In the genomic region with DNA sequence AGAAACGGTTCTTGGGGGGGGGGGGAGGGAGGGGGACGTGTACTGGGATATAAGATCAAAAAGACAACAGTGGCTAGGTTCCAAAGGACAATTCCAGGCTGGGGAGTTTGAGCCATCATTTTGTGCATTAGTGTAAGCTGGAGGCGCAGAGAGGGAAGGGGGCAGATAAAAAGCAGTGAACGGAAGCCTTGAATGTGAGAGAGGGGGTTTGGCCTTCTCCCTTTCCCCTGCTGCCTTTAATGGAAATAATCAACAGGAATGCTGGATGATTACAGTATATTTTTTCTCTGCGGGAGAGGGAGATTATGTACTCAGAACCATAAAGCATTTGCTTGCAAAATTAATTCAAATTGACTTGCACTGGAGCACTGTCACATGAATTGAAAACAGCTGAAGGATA, we compare ENCODE assay signal across 20 mouse cellular contexts. TPM values are rescaled to one million over a fixed set of nuclear protein-coding genes. Genes with fewer than 3 reads are reported as not detected.
"Had no signal": no experiment of that assay in that cellular context is flagged by ENCODE, and none has a peak within 500 bp of the region (broad histone marks: within the 10 kb centered on the region; RNA-seq: fewer than 3 reads in every experiment).

No protein-coding gene starts in this region.

- H3K27ac ChIP-seq: kidney, postnatal 0 days; layer of hippocampus, adult 2 months; limb, embryonic 10.5 days; limb, embryonic 13.5 days; liver, embryonic 12.5 days; liver, embryonic 15.5 days; lung, embryonic 15.5 days; stomach, embryonic 15.5 days had no signal

- H3K36me3 ChIP-seq: limb, embryonic 10.5 days; limb, embryonic 13.5 days; liver, embryonic 12.5 days; liver, embryonic 15.5 days; lung, embryonic 15.5 days; stomach, embryonic 15.5 days had no signal

- DNase-seq: kidney, postnatal 25 days; layer of hippocampus, adult 9-11 months; liver; lung, adult 18-20 months; lung, postnatal 10 days; lung, postnatal 36 days; right cerebral cortex, postnatal 25 days; spleen, adult 18-20 months; thymus, postnatal 25 days had no signal

- H3K4me3 ChIP-seq: layer of hippocampus, adult 2 months; limb, embryonic 10.5 days; limb, embryonic 13.5 days; liver, embryonic 12.5 days; liver, embryonic 15.5 days; lung, embryonic 15.5 days; megakaryocyte, embryonic 14.5 days; stomach, embryonic 15.5 days had no signal

- H3K9me3 ChIP-seq: limb, embryonic 10.5 days; limb, embryonic 13.5 days; liver, embryonic 12.5 days; liver, embryonic 15.5 days; lung, embryonic 15.5 days; megakaryocyte, embryonic 14.5 days; stomach, embryonic 15.5 days had no signal

- ATAC-seq: liver, embryonic 12.5 days; midbrain, embryonic 16.5 days had no signal

- H3K4me1 ChIP-seq: limb, embryonic 10.5 days; limb, embryonic 13.5 days; liver, embryonic 12.5 days; liver, embryonic 15.5 days; megakaryocyte, embryonic 14.5 days; stomach, embryonic 15.5 days had no signal

- H3K4me2 ChIP-seq: limb, embryonic 13.5 days; liver, embryonic 12.5 days; liver, embryonic 15.5 days; lung, embryonic 15.5 days; midbrain, embryonic 11.5 days; stomach, embryonic 15.5 days had no signal

- H3K27me3 ChIP-seq: limb, embryonic 13.5 days; liver, embryonic 12.5 days; liver, embryonic 15.5 days; lung, embryonic 15.5 days; megakaryocyte, embryonic 14.5 days; stomach, embryonic 15.5 days had no signal

- H3K9ac ChIP-seq: limb, embryonic 13.5 days; liver, embryonic 12.5 days; liver, embryonic 15.5 days; lung, embryonic 15.5 days; stomach, embryonic 15.5 days had no signal

RNA-seq across cellular contexts. Expression of a gene that starts 51.8 kb away (rescaled TPM):
- polyA plus RNA-seq: liver, embryonic 12.5 days had no signal
